Mouse (Mus musculus): Measurements from ENCODE around the gene Prcc.

DNA sequence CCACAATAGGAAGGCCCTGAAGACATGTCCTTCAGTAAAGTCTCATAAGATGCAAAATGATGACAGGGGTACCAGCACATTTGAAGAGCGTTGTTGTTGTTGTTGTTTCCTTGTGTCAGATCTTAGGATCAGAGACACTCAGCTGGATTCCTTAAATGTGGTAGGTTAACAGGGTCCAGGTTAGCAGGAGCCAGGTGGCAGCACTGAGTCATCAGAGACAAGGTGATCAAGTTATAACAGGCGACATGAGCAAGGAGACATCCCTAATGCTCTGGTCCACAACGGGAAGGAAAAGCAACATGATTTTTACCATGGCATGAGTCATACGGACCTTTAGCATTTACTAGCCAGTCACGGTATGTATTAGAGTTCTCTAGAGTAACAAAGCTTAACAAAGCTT lies 51.9 kb downstream of the Prcc start:
- TF ChIP-seq CTCF (IDR thresholded peaks at IDR 0.05; ENCODE audit: borderline replicate concordance, control insufficient read depth, extremely low read depth, insufficient read depth, low read length, poor library complexity), result no peak
- no peak for TF ChIP-seq POLR2A (IDR thresholded peaks at IDR 0.05; ENCODE audit: control insufficient read depth, extremely low read depth, insufficient read depth, low read length, poor library complexity)
